Mouse (Mus musculus): ENCODE measurements around the gene Ifrd2. TPM values are rescaled to one million over a fixed set of nuclear protein-coding genes. Genes with fewer than 3 reads are reported as not detected.

Ifrd2 gene
- polyA plus RNA-seq, 1 experiment from 2014 or later: 68.2 TPM

- peak overlapping the region; percentile 76 for H3K27ac ChIP-seq
- peaks cover 52% of the 10 kb centered on the region for H3K4me1 ChIP-seq
- no peaks in the 10 kb centered on the region for H3K9me3 ChIP-seq
- peak overlapping the region; percentile 44 for H3K4me2 ChIP-seq
- peak; percentile 78 for ATAC-seq (ENCODE audit: insufficient read depth, low FRiP score, low read depth)
- no peak overlapping the region for H3K9ac ChIP-seq
- H3K4me3 ChIP-seq (replicated peaks): peak overlapping the region; percentile 28; the same call in 1 of the 2 replicates
- WGBS: 30% methylated on average over 23 of the region's 23 CpGs
- no peaks in the 10 kb centered on the region for H3K36me3 ChIP-seq
- H3K27me3 ChIP-seq (replicated peaks): no peaks in the 10 kb centered on the region
These were observed 17.7 kb downstream of the Ifrd2 start for GRCm38 (mm10) chr9:107605041-107605661.

- H3K4me2 ChIP-seq: peak overlapping the region; percentile 38
- ATAC-seq (ENCODE audit: insufficient read depth, low FRiP score, low read depth): no peak
- no peak overlapping the region for H3K9ac ChIP-seq
- 19% methylated on average over 9 of the region's 9 CpGs for WGBS
- no peaks in the 10 kb centered on the region for H3K27me3 ChIP-seq (replicated peaks)
- no peaks in the 10 kb centered on the region for H3K9me3 ChIP-seq
- H3K36me3 ChIP-seq: no peaks in the 10 kb centered on the region
- H3K27ac ChIP-seq: peak overlapping the region; percentile 38
- peak overlapping the region; percentile 7; the same call in 1 of the 2 replicates for H3K4me3 ChIP-seq (replicated peaks)
- H3K4me1 ChIP-seq: peaks cover 54% of the 10 kb centered on the region
These were observed 19.1 kb downstream of the Ifrd2 start for GRCm38 (mm10) chr9:107606591-107606990.

DNA sequence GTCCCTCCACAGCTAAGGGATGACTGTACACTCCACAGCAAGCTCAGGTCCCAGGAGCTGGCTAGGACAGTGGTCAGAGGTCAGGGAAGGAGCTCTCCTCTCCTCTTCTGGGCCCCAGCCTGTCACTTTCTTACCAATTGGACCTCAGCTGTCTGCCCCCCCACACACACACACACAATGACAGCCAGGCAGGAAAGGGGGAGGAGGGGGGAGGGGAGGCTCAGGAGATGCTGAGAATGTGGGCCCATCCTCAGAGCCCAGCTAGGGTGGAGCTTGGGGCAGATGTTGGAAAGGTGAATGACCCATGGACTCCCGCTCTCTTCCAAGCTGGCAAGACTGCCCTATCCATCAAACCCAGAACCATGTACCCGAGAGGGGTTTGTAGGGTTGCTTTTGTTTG lies 19.6 kb downstream of the Ifrd2 start:
- no peak overlapping the region for H3K9ac ChIP-seq
- H3K27me3 ChIP-seq (replicated peaks): no peaks in the 10 kb centered on the region
- WGBS: 55% methylated on average over 2 of the region's 2 CpGs
- ATAC-seq (ENCODE audit: insufficient read depth, low FRiP score, low read depth): no peak
- no peaks in the 10 kb centered on the region for H3K9me3 ChIP-seq
- peak overlapping the region; percentile 7; the same call in 1 of the 2 replicates for H3K4me3 ChIP-seq (replicated peaks)
- H3K27ac ChIP-seq: peak overlapping the region; percentile 60
- peaks cover 58% of the 10 kb centered on the region for H3K4me1 ChIP-seq
- H3K4me2 ChIP-seq: peak overlapping the region; percentile 38
- H3K36me3 ChIP-seq: no peaks in the 10 kb centered on the region

DNA sequence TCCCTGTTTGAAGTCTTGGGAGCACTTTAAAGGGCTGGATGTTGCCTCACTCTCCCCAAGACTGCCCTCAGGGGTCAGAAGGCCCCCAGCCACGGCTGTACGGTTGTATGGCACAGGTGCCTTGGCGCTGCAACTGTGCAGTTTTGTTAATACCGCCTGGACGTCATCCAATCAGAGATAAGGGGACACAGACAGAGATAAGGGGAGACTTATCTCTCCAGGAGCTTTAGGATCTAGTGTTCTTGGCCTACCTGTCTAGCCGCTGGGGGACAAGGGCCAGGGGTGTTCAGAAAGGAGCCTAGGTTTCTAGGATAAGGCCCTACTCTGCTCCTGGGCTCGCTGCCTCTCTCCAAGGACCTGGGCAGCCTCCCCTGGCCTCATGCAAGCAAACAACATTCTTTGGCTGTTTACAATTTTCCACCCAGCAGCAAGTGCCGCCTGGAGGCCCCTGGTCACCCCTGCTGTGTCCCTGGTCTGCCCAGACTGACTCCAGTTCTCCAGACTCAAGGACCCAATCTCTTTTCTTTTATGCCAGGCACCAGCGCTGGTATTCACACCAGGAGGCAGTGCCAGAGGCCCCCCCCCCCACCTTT lies 20.3 kb downstream of the Ifrd2 start:
- no peak overlapping the region for H3K4me3 ChIP-seq (replicated peaks)
- no peak for ATAC-seq (ENCODE audit: insufficient read depth, low FRiP score, low read depth)
- H3K36me3 ChIP-seq: no peaks in the 10 kb centered on the region
- peak overlapping the region; percentile 11; the same call in 1 of the 2 replicates for H3K4me2 ChIP-seq
- peaks cover 60% of the 10 kb centered on the region for H3K4me1 ChIP-seq
- no peaks in the 10 kb centered on the region for H3K27me3 ChIP-seq (replicated peaks)
- H3K27ac ChIP-seq: peak overlapping the region; percentile 60
- no peak overlapping the region for H3K9ac ChIP-seq
- H3K9me3 ChIP-seq: no peaks in the 10 kb centered on the region
- 51% methylated on average over 9 of the region's 9 CpGs for WGBS

DNA sequence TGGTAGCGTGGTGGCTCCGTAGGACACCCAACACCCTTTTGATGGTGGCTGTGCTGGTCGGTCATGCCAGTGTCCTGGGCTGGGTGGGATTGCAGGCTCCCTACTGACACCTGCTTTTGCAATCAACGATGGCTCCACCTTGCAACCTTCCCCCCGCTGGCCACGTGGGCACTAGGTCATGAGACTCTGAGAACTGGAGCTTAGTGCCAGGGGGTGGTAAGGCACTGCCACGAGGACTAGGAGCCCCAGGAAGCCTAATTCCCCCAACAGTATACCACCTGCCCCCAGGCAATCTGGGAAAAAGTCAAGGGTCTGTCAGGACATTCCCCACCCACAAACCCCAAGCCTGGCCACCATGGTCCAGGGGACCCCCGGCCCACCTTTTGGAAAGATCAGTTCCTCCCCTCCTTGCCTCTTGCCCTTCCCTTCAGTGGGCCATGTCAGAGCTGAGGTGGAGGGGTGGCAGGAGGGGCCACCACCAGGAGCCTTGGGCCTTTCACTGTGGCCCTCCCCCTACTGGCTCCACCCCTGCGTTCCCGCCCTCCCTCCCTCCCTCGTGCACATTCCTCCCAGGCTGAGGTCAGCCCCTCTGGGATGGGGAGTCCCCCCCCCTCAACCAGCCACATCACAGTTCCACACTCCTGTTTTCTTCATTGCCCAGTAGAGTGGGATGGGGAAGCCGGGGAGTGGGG lies 21.4 kb downstream of the Ifrd2 start, which contains the start of gene Sema3b:
Gene Sema3b, minus strand, starts transcription at position 489 of the 692 bp plus-strand sequence.
- no peak within 1 kb of the TSS for H3K9ac ChIP-seq
- no peak for ATAC-seq (ENCODE audit: insufficient read depth, low FRiP score, low read depth)
- H3K27me3 ChIP-seq (replicated peaks): no peaks in the 10 kb centered on the region
- H3K9me3 ChIP-seq: no peaks in the 10 kb centered on the region
- H3K4me2 ChIP-seq: peak within 1 kb of the TSS; percentile 11; the same call in 1 of the 2 replicates
- peak within 1 kb of the TSS; percentile 60 for H3K27ac ChIP-seq
- H3K4me1 ChIP-seq: peaks cover 61% of the 10 kb centered on the region
- 37% methylated on average over 12 of the region's 12 CpGs for WGBS
- H3K36me3 ChIP-seq: 0 out of 2 replicates have a peak, but pooled peaks cover 3% of the 10 kb centered on the region
- no peak within 1 kb of the TSS for H3K4me3 ChIP-seq (replicated peaks)

DNA sequence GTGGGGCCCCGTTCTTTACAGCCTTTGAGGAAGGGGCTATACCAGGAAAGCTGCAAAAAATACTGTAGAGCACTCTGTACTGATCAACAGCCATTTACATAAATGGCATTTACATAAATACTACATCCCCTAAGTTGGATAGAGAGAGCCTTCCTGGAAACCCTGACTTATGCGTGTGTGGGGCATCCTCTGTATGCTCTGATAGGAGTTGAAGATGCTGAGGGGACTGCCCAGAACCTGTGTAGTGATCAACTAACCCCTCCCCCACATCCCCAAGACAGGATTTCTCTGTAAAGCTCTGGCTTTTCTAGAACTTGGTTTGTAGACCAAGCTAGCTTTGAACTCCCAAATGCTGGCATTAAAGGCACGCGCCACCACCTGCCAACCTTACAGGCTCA lies 22.0 kb downstream of the Ifrd2 start:
- 65% methylated on average over 4 of the region's 4 CpGs for WGBS
- Histone ChIP-seq H3K4me1 (peaks cover 56% of the 10 kb centered on the region), H3K36me3 (0 out of 2 replicates have a peak, but pooled peaks cover 6% of the 10 kb centered on the region), H3K9me3 (no peaks in the 10 kb centered on the region), H3K27me3 (replicated peaks) (no peaks in the 10 kb centered on the region), H3K27ac (peak overlapping the region; percentile 17; the same call in 1 of the 2 replicates), H3K9ac (no peak overlapping the region), H3K4me3 (replicated peaks) (no peak overlapping the region), H3K4me2 (no peak overlapping the region)
- ATAC-seq (ENCODE audit: insufficient read depth, low FRiP score, low read depth): no peak

GRCm38 (mm10) chr9:107611456-107612190 lies 24.2 kb downstream of the Ifrd2 start:
- Histone ChIP-seq H3K9ac (no peak overlapping the region), H3K9me3 (no peaks in the 10 kb centered on the region), H3K27me3 (replicated peaks) (no peaks in the 10 kb centered on the region), H3K4me2 (peak overlapping the region; percentile 89; the same call in 1 of the 2 replicates), H3K4me3 (replicated peaks) (peak overlapping the region; percentile 40; the same call in 1 of the 2 replicates), H3K27ac (peak overlapping the region; percentile 90), H3K36me3 (peaks cover 23% of the 10 kb centered on the region), H3K4me1 (peaks cover 46% of the 10 kb centered on the region)
- no peak for ATAC-seq (ENCODE audit: insufficient read depth, low FRiP score, low read depth)
- 64% methylated on average over 6 of the region's 6 CpGs for WGBS

- peaks cover 28% of the 10 kb centered on the region for H3K36me3 ChIP-seq
- peak overlapping the region; percentile 40 for H3K4me3 ChIP-seq (replicated peaks)
- 5% methylated on average over 44 of the region's 48 CpGs for WGBS
- peak overlapping the region; percentile 90 for H3K27ac ChIP-seq
- ATAC-seq (ENCODE audit: insufficient read depth, low FRiP score, low read depth): peak; percentile 92
- peaks cover 40% of the 10 kb centered on the region for H3K4me1 ChIP-seq
- peak overlapping the region; percentile 12; the same call in 1 of the 2 replicates for H3K9ac ChIP-seq
- no peaks in the 10 kb centered on the region for H3K9me3 ChIP-seq
- peak overlapping the region; percentile 89 for H3K4me2 ChIP-seq
- H3K27me3 ChIP-seq (replicated peaks): no peaks in the 10 kb centered on the region
These were observed 24.9 kb downstream of the Ifrd2 start for GRCm38 (mm10) chr9:107612191-107612944.

DNA sequence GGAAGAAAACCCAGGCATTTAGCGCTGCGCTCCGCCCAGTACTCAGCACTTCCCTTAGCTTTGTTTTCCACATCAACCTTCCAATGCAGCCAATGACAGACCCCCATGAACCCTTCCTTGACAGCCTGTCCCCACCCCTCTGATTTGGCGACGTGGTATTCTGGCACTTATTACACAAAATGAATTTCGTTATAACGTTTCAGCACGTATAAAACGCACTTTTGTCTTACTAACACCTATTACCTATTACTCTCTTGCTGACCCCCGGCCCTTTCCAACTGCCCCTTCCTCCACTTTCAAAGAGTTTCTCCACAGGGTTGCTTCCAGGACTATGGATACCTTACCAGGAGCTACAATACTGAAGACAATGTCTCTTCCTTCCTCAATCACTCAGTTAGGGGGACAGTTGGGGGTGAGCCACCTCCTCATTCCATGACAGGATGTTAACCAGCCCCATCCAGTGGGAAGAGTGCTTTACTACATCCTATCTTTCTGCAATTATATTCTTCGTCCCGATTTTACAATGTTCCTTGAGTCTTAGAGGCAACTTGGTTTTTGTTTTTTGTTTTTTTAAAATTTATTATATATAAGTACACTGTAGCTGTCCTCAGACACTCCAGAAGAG lies 25.6 kb downstream of the Ifrd2 start:
- H3K9ac ChIP-seq: no peak overlapping the region
- H3K4me2 ChIP-seq: peak overlapping the region; percentile 89
- no peaks in the 10 kb centered on the region for H3K9me3 ChIP-seq
- H3K27ac ChIP-seq: peak overlapping the region; percentile 88
- H3K36me3 ChIP-seq: peaks cover 32% of the 10 kb centered on the region
- ATAC-seq (ENCODE audit: insufficient read depth, low FRiP score, low read depth): no peak
- no peaks in the 10 kb centered on the region for H3K27me3 ChIP-seq (replicated peaks)
- 8% methylated on average over 12 of the region's 12 CpGs for WGBS
- H3K4me3 ChIP-seq (replicated peaks): peak overlapping the region; percentile 40
- H3K4me1 ChIP-seq: peaks cover 34% of the 10 kb centered on the region

DNA sequence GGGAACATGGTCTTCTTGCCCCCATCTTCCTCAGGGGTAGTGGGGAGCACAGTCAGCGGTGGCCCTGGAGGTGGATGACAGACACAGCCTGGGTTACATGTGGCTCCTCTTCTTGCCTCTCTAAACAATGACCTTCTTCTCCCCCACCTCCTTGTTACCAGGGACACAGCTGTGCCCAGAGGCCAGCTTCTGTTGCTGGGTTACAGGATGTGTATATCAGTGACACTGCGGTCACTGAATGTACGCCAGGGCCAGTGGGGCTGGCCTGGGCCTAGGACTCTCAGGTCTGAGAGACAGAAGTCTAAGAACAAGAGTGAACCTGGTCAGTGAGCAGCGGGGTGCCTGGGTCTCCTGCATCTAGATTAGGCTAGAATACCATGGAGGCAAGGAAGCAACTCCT lies 27.6 kb downstream of the Ifrd2 start:
- no peak for ATAC-seq (ENCODE audit: insufficient read depth, low FRiP score, low read depth)

More for the DNA sequence above, 27.6 kb downstream of the Ifrd2 start:
- Histone ChIP-seq H3K4me1 (peaks cover 37% of the 10 kb centered on the region), H3K27ac (no peak overlapping the region), H3K4me2 (no peak overlapping the region), H3K9me3 (no peaks in the 10 kb centered on the region), H3K27me3 (replicated peaks) (no peaks in the 10 kb centered on the region), H3K4me3 (replicated peaks) (no peak overlapping the region), H3K9ac (no peak overlapping the region), H3K36me3 (peaks cover 44% of the 10 kb centered on the region)
- WGBS: 76% methylated on average over 4 of the region's 4 CpGs

Data from stomach, embryonic 15.5 days (tissue).